Mouse (Mus musculus): ENCODE results near the gene Ccdc97.

GRCm38 (mm10) chr7:25709961-25710360 lies 8.9 kb downstream of the Ccdc97 start:
- TF ChIP-seq CTCF (IDR thresholded peaks at IDR 0.05; ENCODE audit: borderline replicate concordance, extremely low read depth, insufficient read depth, insufficient read length) (no peak), POLR2A (IDR thresholded peaks at IDR 0.05; ENCODE audit: borderline replicate concordance, extremely low read depth, insufficient read depth, insufficient read length, poor library complexity, severe bottlenecking) (no peak)

All from brain, embryonic 14.5 days (tissue).